Mouse (Mus musculus): ENCODE data around the gene Triobp. TPM values are rescaled to one million over a fixed set of nuclear protein-coding genes. Genes with fewer than 3 reads are reported as not detected.

The Triobp gene
- 57.0 and 69.1 TPM in 2 replicates for polyA plus RNA-seq (2012; rRNA removed)

GRCm38 (mm10) chr15:78947657-78948056, at the start of gene Triobp:
Gene Triobp, plus strand, starts transcription at chr15:78947724.
- DNase-seq (ENCODE audit: low read depth) = no peak

GRCm38 (mm10) chr15:78898507-78899001, 49.0 kb upstream of the Triobp start:
- no peak for DNase-seq (ENCODE audit: low read depth)

- DNase-seq (ENCODE audit: low read depth) = no peak
Measured at GRCm38 (mm10) chr15:78899409-78899739, 48.1 kb upstream of the Triobp start, which contains the start of gene Gm49510. Gene Gm49510, plus strand, starts transcription at chr15:78899667.

- DNase-seq (ENCODE audit: low read depth) = no peak
Measured at GRCm38 (mm10) chr15:78899740-78900584, 47.6 kb upstream of the Triobp start, which contains the start of gene Sh3bp1. Gene Sh3bp1, plus strand, starts transcription at chr15:78899768.

GRCm38 (mm10) chr15:78900585-78901421, 46.7 kb upstream of the Triobp start:
- DNase-seq (ENCODE audit: low read depth) = no peak

- DNase-seq (ENCODE audit: low read depth) = no peak
Measured at GRCm38 (mm10) chr15:78901422-78901789, 46.1 kb upstream of the Triobp start.

GRCm38 (mm10) chr15:78903243-78903642, 44.3 kb upstream of the Triobp start:
- DNase-seq (ENCODE audit: low read depth) = no peak

GRCm38 (mm10) chr15:78908399-78908798, 39.1 kb upstream of the Triobp start:
- DNase-seq (ENCODE audit: low read depth) = no peak

GRCm38 (mm10) chr15:78908982-78909381, 38.5 kb upstream of the Triobp start:
- DNase-seq (ENCODE audit: low read depth) = no peak

GRCm38 (mm10) chr15:78912040-78912439, 35.5 kb upstream of the Triobp start:
- DNase-seq (ENCODE audit: low read depth) = no peak

- DNase-seq (ENCODE audit: low read depth) = no peak
Measured at GRCm38 (mm10) chr15:78913632-78914090, 33.9 kb upstream of the Triobp start, which contains the start of gene Pdxp. Gene Pdxp, plus strand, starts transcription at chr15:78913919.

GRCm38 (mm10) chr15:78914091-78914822, 33.3 kb upstream of the Triobp start:
- DNase-seq (ENCODE audit: low read depth) = no peak

GRCm38 (mm10) chr15:78914823-78915659, 32.5 kb upstream of the Triobp start:
- DNase-seq (ENCODE audit: low read depth) = no peak

- DNase-seq (ENCODE audit: low read depth) = no peak
Measured at GRCm38 (mm10) chr15:78915660-78916017, 31.9 kb upstream of the Triobp start.

- no peak for DNase-seq (ENCODE audit: low read depth)
Measured at GRCm38 (mm10) chr15:78916052-78916826, 31.3 kb upstream of the Triobp start.

GRCm38 (mm10) chr15:78918126-78918525, 29.4 kb upstream of the Triobp start:
- no peak for DNase-seq (ENCODE audit: low read depth)

GRCm38 (mm10) chr15:78919914-78920313, 27.6 kb upstream of the Triobp start:
- no peak for DNase-seq (ENCODE audit: low read depth)

GRCm38 (mm10) chr15:78922700-78923099, 24.8 kb upstream of the Triobp start:
- DNase-seq (ENCODE audit: low read depth) = no peak

GRCm38 (mm10) chr15:78923585-78923984, 23.9 kb upstream of the Triobp start:
- no peak for DNase-seq (ENCODE audit: low read depth)

- no peak for DNase-seq (ENCODE audit: low read depth)
Measured at GRCm38 (mm10) chr15:78925129-78925528, 22.4 kb upstream of the Triobp start.

Data from gonadal fat pad, adult 2 months (tissue).